Mouse (Mus musculus): ENCODE data around the gene Tlcd2.

The Tlcd2 gene

DNA sequence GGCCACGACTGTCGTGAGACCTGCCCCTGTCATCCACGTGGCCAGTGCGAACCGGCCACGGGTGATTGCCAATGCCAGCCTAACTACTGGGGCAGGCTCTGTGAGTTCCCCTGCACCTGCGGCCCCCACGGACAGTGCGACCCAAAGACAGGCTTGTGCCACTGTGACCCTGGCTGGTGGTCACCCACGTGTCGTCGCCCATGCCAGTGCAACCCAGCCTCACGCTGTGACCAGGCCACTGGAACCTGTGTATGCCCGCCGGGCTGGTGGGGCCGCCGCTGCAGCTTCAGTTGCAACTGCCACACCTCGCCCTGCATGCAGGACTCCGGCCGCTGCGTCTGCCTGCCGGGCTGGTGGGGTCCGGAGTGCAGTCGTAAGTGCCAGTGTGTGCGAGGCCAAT, 53.7 kb downstream of the Tlcd2 start:
- no peak for DNase-seq (ENCODE audit: low read depth, low spot score)

DNA sequence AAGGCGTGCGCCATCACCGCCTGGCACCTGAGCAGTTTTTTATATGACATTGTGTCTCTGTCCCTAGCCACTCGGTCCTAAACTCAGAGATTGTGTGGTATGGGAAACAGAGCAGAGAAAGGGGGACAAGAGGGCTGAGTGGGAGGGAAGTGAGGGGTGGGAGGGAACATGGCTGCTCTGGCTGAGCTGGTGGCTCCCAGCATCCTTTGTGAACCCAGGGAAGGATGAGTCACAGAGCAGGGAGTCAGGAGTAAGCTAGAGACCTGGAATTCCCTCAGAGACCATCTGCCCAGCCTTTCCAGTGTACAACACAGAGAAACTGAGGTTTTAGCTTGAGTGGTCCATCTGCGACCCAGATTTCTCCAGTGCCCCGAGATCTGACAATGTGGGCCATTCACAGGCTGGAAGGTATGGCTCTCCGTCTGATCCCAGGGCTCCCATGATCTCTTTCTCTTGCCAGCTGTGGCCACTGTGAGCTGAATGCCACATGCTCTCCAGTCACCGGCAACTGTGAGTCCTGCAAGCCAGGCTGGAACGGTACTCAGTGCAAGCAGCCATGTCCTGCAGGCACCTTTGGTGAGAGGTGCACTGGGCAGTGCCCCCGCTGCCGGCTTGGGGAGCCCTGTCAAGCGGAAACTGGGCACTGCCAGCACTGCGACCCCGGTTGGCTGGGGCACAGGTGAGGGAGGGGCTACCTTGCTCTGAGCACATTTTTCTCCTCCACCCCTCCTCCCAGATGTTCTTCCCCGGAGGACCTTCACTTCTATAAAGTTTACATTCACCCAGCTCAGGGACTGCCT, 58.5 kb downstream of the Tlcd2 start:
- DNase-seq (ENCODE audit: low read depth, low spot score) = no peak
